Mouse (Mus musculus): Measurements from ENCODE around the gene Taf12. TPM values are rescaled to one million over a fixed set of nuclear protein-coding genes. Genes with fewer than 3 reads are reported as not detected.

Taf12 gene
- total RNA-seq, 1 experiment from 2014 or later = 45.8 TPM

- ATAC-seq (replicated peaks; ENCODE audit: low read depth, poor library complexity, severe bottlenecking) = peak; percentile 77
Observed at GRCm38 (mm10) chr4:132308437-132309139, 34.4 kb downstream of the Taf12 start.

GRCm38 (mm10) chr4:132309140-132309848, 35.1 kb downstream of the Taf12 start:
- ATAC-seq (replicated peaks; ENCODE audit: low read depth, poor library complexity, severe bottlenecking) = peak; percentile 68

GRCm38 (mm10) chr4:132309849-132310472, 35.8 kb downstream of the Taf12 start:
- ATAC-seq (replicated peaks; ENCODE audit: low read depth, poor library complexity, severe bottlenecking) = peak; percentile 21

GRCm38 (mm10) chr4:132311209-132311608, 37.0 kb downstream of the Taf12 start:
- ATAC-seq (replicated peaks; ENCODE audit: low read depth, poor library complexity, severe bottlenecking) = no peak

GRCm38 (mm10) chr4:132311801-132312200, 37.6 kb downstream of the Taf12 start:
- no peak for ATAC-seq (replicated peaks; ENCODE audit: low read depth, poor library complexity, severe bottlenecking)

- no peak for ATAC-seq (replicated peaks; ENCODE audit: low read depth, poor library complexity, severe bottlenecking)
Observed at GRCm38 (mm10) chr4:132312627-132313026, 38.5 kb downstream of the Taf12 start.

- ATAC-seq (replicated peaks; ENCODE audit: low read depth, poor library complexity, severe bottlenecking) = no peak
Observed at GRCm38 (mm10) chr4:132315711-132316110, 41.5 kb downstream of the Taf12 start.

- ATAC-seq (replicated peaks; ENCODE audit: low read depth, poor library complexity, severe bottlenecking) = no peak
Observed at GRCm38 (mm10) chr4:132326481-132326880, 52.3 kb downstream of the Taf12 start.

GRCm38 (mm10) chr4:132328391-132328982, 54.3 kb downstream of the Taf12 start:
- ATAC-seq (replicated peaks; ENCODE audit: low read depth, poor library complexity, severe bottlenecking) = no peak

GRCm38 (mm10) chr4:132329115-132329834, 55.1 kb downstream of the Taf12 start, which contains the start of gene Trnau1ap:
Gene Trnau1ap, minus strand, starts transcription at chr4:132329538.
- ATAC-seq (replicated peaks; ENCODE audit: low read depth, poor library complexity, severe bottlenecking) = peak; percentile 97

GRCm38 (mm10) chr4:132329835-132330354, 55.7 kb downstream of the Taf12 start:
- ATAC-seq (replicated peaks; ENCODE audit: low read depth, poor library complexity, severe bottlenecking) = no peak

GRCm38 (mm10) chr4:132331960-132332359, 57.8 kb downstream of the Taf12 start:
- no peak for ATAC-seq (replicated peaks; ENCODE audit: low read depth, poor library complexity, severe bottlenecking)

GRCm38 (mm10) chr4:132332880-132333279, 58.7 kb downstream of the Taf12 start:
- ATAC-seq (replicated peaks; ENCODE audit: low read depth, poor library complexity, severe bottlenecking) = no peak

GRCm38 (mm10) chr4:132338943-132339342, 64.8 kb downstream of the Taf12 start:
- ATAC-seq (replicated peaks; ENCODE audit: low read depth, poor library complexity, severe bottlenecking) = no peak

- no peak for ATAC-seq (replicated peaks; ENCODE audit: low read depth, poor library complexity, severe bottlenecking)
Observed at GRCm38 (mm10) chr4:132341451-132341850, 67.3 kb downstream of the Taf12 start.

- peak; percentile 26 for ATAC-seq (replicated peaks; ENCODE audit: low read depth, poor library complexity, severe bottlenecking)
Observed at GRCm38 (mm10) chr4:132344403-132345134, 70.4 kb downstream of the Taf12 start.
